Mouse (Mus musculus) heart, adult 2 months (tissue): Measurements from ENCODE around the gene Tll2.

ENCODE experiments used
- CTCF ChIP-seq: fragments of 200-600 bp; IDR thresholded peaks from 2 replicates; pipeline ENCODE4 v1.8.1; 2022; ENCODE audit warnings: antibody characterized with exemption, mild to moderate bottlenecking, moderate library complexity
- EP300 ChIP-seq: fragments of 200-500 bp; IDR thresholded peaks from 2 replicates; pipeline ENCODE4 v1.6.1; 2011; ENCODE audit warnings: low read depth, low read length, control low read depth; ENCODE audit not compliant: insufficient read depth
- POLR2A ChIP-seq: fragments of 200-500 bp; IDR thresholded peaks from 2 replicates; pipeline ENCODE4 v1.6.1; 2011; ENCODE audit warnings: mild to moderate bottlenecking, low read depth, low read length, control low read depth; ENCODE audit not compliant: insufficient read depth

GRCm38 (mm10) chr19:41165914-41166235 is 40.8 kb downstream of the Tll2 start:
- TF ChIP-seq EP300 (no peak), CTCF (no peak), POLR2A (no peak)
